Comparison of ENCODE assay signal across 10 mouse cellular contexts in the genomic region with DNA sequence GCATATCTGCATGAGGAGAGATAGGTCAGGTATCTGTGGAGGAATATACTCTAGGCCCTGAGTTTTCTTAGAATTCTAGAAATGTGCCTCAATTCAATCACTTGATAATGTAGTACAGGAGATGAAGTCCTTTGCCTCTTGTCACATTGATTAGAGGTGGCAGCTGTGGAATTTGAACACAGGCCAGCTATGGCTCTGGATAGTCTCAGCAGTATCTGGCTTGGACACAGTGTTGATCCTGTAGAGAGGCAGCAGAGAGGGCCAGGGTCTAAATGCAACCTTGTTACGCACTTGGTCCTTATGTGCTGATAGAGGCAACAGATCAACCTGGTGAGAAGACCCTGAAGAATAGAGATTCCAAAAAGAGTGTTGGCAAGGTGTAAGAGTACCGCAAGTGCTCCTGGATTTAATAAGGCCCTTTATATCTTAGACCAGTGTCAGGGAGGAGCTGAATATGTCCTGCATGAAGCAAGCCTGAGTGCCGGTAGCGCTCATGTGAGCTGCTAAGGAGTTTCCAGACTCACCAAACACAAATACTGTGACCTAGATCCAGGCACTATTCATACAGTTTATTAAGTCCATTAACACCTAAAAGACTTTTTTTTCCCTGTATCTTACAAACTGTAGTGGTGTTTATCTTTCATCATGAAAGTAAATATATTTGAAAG.
DNase-seq lines count a peak whose midpoint lies in the region; ATAC-seq and TF ChIP-seq lines count a peak whose summit lies in the region.
"Had no signal": no experiment of that assay in that cellular context is flagged by ENCODE, and none has a peak within 500 bp of the region (broad histone marks: within the 10 kb centered on the region; RNA-seq: fewer than 3 reads in every experiment).

No protein-coding gene starts in this region.

- no peak for DNase-seq in stomach, postnatal 0 days (ENCODE audit: low spot score)
- peak; percentile 97 for DNase-seq in heart, adult 11 months
- peak; percentile 23 for DNase-seq in heart, postnatal 25 days (ENCODE audit: low spot score)
- no peak for DNase-seq in retina, postnatal 1 day
- DNase-seq in forebrain, postnatal 0 days: no peak
- DNase-seq in right cerebral cortex, adult 2 months (ENCODE audit: low spot score in 2 of 2): no peak
- DNase-seq in T-cell, adult 2 months (ENCODE audit: low spot score): no peak
- DNase-seq: lung, postnatal 36 days had no signal

- no peak for TF ChIP-seq CTCF in stomach, postnatal 0 days (IDR thresholded peaks at IDR 0.05; ENCODE audit: low read depth)
- no peak for TF ChIP-seq CTCF in forebrain, postnatal 0 days (IDR thresholded peaks at IDR 0.05; ENCODE audit: low read depth)

- H3K9ac ChIP-seq in stomach, embryonic 15.5 days: no peak overlapping the region
- no peak overlapping the region for H3K9ac ChIP-seq in stomach, postnatal 0 days (ENCODE audit: low read length)
- H3K9ac ChIP-seq in forebrain, postnatal 0 days: no peak overlapping the region
- H3K9ac ChIP-seq: embryonic facial prominence, embryonic 13.5 days had no signal

- H3K27me3 ChIP-seq in stomach, embryonic 15.5 days (replicated peaks): no peaks in the 10 kb centered on the region
- no peaks in the 10 kb centered on the region for H3K27me3 ChIP-seq in stomach, postnatal 0 days (ENCODE audit: control insufficient read depth, insufficient read depth, low read length)
- H3K27me3 ChIP-seq in forebrain, postnatal 0 days (ENCODE audit: insufficient read depth, low read length): no peaks in the 10 kb centered on the region
- H3K27me3 ChIP-seq: embryonic facial prominence, embryonic 13.5 days had no signal

- H3K27ac ChIP-seq in stomach, embryonic 15.5 days: no peak overlapping the region
- H3K27ac ChIP-seq in stomach, postnatal 0 days (replicated peaks): no peak overlapping the region
- no peak overlapping the region for H3K27ac ChIP-seq in forebrain, postnatal 0 days (ENCODE audit: low read depth, low read length)
- H3K27ac ChIP-seq: embryonic facial prominence, embryonic 13.5 days had no signal

- TF ChIP-seq EP300 in stomach, postnatal 0 days (optimal IDR thresholded peaks at IDR 0.05): no peak

- no peak overlapping the region for H3K4me2 ChIP-seq in stomach, embryonic 15.5 days
- no peak overlapping the region for H3K4me2 ChIP-seq in stomach, postnatal 0 days (replicated peaks; ENCODE audit: low read depth)
- H3K4me2 ChIP-seq in forebrain, postnatal 0 days (ENCODE audit: low read depth): no peak overlapping the region
- H3K4me2 ChIP-seq: embryonic facial prominence, embryonic 13.5 days had no signal

- no peaks in the 10 kb centered on the region; the same call in 1 of the 2 replicates for H3K4me1 ChIP-seq in stomach, embryonic 15.5 days
- H3K4me1 ChIP-seq in stomach, postnatal 0 days (replicated peaks; ENCODE audit: control insufficient read depth, insufficient read depth): no peaks in the 10 kb centered on the region
- no peaks in the 10 kb centered on the region for H3K4me1 ChIP-seq in forebrain, postnatal 0 days (ENCODE audit: insufficient read depth)

- H3K9me3 ChIP-seq in stomach, embryonic 15.5 days: no peaks in the 10 kb centered on the region
- H3K9me3 ChIP-seq in stomach, postnatal 0 days (ENCODE audit: control insufficient read depth, low read length): 0 out of 2 replicates have a peak, but pooled peaks cover 4% of the 10 kb centered on the region
- no peaks in the 10 kb centered on the region for H3K9me3 ChIP-seq in forebrain, postnatal 0 days (ENCODE audit: low read length)

- WGBS in stomach, embryonic 15.5 days: 66% methylated on average over 4 of the region's 4 CpGs
- WGBS in stomach, postnatal 0 days: 71% methylated on average over 4 of the region's 4 CpGs
- 91% methylated on average over 4 of the region's 4 CpGs for WGBS in forebrain, postnatal 0 days

- H3K36me3 ChIP-seq in stomach, embryonic 15.5 days: no peaks in the 10 kb centered on the region
- no peaks in the 10 kb centered on the region; the same call in 1 of the 2 replicates for H3K36me3 ChIP-seq in stomach, postnatal 0 days (ENCODE audit: control insufficient read depth, insufficient read depth, low read length)
- no peaks in the 10 kb centered on the region for H3K36me3 ChIP-seq in forebrain, postnatal 0 days (ENCODE audit: insufficient read depth)

- ATAC-seq in stomach, embryonic 15.5 days (ENCODE audit: insufficient read depth, low FRiP score, low read depth): 0 out of 2 replicates have a peak, but pooled peaks have one; percentile 4
- no peak for ATAC-seq in stomach, postnatal 0 days (ENCODE audit: low FRiP score, low TSS enrichment)
- no peak for ATAC-seq in forebrain, postnatal 0 days

- intact Hi-C loops in heart, postnatal 25 days (cut with DNase I): loop anchor here (5.0 kb wide), 1 partner anchor 169 kb away; a partner anchor contains a TSS

- H3K4me3 ChIP-seq in stomach, embryonic 15.5 days (replicated peaks): no peak overlapping the region
- no peak overlapping the region for H3K4me3 ChIP-seq in stomach, postnatal 0 days (ENCODE audit: low read depth, low read length)
- no peak overlapping the region for H3K4me3 ChIP-seq in forebrain, postnatal 0 days (ENCODE audit: low read depth, low read length)
- H3K4me3 ChIP-seq: embryonic facial prominence, embryonic 13.5 days had no signal

Comparison
In these comparisons a context has a peak if more than half of its experiments do, and no peak if none do; other contexts are left out.
1. DNase-seq: peak in heart, adult 11 months (single experiment) and heart, postnatal 25 days (single experiment); none in stomach, postnatal 0 days (single experiment), retina, postnatal 1 day (single experiment), forebrain, postnatal 0 days (single experiment), right cerebral cortex, adult 2 months (0 of 2) and T-cell, adult 2 months (single experiment).